Mouse (Mus musculus) CD4-positive helper T cell, adult 2 months (primary cell): ENCODE data around the gene Cldnd1.

Source experiments
- DNase-seq: peaks from one replicate; pipeline ENCODE4 v3.0.0-alpha.2; 2012; ENCODE audit warnings: low read depth, missing footprints, low spot score

The Cldnd1 gene

GRCm38 (mm10) chr16:58727477-58728131 lies at the start of gene Cldnd1:
TSS of gene Cldnd1 (plus strand) at chr16:58727910.
- DNase-seq = peak; percentile 97

DNA sequence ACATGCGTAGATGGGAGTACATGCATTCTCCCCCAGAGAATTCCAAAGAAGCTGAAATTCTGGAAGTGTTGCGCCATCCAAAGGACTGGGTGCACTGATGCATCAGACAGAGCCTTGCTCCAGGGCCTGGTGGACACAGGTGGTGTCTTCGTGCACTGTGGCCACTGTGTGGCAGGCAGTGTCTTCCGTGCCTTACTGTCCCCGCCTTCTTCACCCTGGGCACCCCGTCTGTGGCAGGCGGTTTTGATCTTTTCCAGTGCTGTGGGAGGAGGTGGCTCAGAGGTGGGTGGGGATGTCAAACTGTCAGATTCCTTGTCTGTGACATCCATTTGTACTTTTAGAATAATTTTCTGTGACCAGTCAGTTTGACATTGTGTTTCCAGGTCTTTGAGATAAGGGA lies 49.0 kb upstream of the Cldnd1 start:
- peak; percentile 55 for DNase-seq

DNA sequence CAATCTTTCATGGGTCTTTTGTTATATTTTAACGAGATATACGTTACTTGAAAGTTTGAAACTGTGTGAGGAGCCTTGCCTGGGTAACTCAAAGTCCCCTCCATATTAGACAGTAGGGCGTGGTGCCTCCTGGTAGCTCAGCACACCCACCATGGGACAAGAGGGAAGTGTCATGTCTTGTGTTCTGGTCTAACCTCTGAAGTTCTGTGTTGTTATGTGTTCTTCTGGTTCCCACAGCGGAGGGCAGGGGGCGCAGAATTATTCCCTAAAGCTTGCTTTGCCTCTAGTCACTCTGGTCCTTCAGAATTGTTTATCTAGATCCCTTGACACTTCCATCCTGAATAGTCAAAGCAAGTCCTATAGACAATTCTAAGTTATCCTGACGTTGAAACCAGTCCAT lies 45.7 kb upstream of the Cldnd1 start:
- no peak for DNase-seq

DNA sequence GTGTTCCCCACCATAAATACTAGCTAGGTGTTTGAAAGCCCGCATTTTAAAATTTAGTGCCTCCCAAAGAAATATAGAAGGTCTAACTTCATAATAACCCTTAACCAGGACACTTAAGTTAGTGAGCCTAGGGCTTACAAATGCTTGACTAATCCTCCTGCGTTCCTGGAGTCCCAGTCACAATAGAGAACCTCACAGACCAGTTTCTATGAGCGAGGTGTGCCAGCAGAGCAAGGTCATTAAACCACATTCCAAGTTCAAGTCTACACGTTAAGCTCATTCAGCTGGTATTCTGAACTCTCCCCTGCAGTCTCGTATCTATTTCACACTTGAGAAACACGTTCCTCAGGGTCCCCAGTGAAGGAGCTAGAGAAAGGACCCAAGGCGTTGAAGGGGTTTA lies 44.8 kb upstream of the Cldnd1 start:
- no peak for DNase-seq

DNA sequence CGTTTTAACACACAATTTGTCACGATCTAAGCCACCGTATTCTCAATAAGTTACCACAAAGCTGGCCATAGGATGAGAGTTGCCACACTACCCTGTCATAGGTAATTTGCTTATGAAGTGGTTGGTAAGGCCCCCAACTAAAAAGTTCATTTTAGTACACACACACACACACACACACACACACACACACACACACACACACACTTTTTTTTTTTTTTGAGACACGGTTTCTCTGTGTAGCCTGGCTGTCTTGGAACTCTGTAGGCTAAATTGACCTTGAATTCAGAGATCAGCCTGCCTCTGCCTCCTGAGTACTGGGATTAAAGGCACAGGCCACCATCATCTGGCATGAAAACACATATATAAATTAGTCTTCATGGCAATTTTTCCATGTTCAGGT lies 43.8 kb upstream of the Cldnd1 start:
- no peak for DNase-seq

DNA sequence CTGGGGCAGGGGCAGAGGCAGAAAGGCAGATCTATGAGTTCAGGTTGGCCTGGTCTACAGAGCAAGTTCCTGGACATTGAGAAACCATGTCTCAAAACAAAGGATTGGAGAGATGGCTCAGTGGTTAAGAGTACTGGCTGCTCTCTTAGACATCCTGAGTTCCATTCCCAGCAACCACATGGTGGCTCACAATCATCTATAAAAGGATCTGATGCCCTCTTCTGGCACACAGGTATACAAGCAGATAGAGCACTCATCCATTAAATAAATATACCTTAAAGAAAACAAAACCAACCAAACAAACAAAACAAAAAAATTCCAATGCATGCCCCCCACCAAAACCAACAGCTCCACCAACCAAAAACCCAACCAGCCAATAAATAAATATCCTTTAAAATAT lies 43.2 kb upstream of the Cldnd1 start:
- DNase-seq = peak; percentile 34

DNA sequence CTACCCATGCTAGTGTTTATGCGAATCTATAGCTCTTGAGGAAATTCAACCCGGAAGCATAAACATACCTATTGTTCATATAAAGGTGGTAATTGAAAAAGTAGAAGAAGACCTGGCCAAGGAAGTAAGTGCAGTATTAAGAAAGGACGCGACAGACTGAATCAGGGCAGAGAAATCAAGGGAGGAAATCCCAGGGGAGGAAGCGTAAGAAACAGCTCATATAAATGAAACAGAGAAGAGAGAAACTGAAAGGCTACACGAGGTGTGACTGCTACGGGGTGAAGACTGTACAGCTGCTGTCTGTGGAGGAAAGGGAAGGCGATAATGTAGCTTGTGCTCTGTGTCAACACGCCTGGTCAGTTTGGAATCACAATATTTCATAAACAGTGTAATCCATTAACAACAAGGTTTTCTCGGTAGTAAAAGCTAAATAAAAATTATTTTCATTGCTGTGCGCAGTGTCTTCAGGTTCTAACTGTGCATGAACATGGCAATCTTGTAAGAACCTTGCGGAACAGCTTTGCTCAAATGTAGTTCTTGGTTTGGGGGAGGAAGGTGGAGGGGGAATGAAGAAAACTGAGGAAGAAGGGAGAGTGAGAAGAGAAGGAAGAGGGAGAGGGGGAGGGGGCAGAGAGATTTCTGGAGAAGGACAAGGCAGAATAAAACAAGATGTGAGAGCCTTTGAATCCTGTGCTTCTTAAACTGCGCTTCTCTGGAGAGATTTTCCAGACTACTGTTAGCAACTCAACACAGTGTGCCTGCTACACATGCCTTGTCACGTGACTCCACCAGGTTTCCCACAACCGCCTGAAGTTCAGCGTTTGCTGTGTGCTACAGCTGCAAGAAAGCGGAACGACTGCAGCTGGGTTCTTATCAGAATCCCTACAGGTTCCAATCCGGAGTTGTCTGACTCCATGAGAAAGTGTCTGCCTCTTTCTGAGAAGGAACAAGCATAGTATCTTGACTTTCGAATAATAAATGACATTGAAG lies 41.9 kb upstream of the Cldnd1 start:
- DNase-seq = peak; percentile 53

DNA sequence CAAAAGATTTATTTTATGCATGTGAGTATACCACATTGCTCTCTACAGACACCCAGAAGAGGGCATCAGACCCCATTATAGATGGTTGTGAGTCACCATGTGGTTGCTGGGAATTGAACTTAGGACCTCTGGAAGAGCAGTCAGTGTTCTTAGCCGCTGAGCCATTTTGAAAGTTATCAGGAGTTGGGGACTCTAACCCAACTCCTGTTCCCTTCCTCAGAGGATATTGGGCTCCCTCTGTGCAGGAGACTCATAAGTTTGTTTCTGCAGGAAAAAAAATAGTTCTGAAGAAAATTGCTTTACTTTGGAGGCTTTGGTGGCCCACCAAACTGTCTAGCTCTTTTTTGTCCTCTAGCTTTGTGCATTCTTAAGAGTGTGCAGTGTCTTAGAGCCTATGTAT lies 39.2 kb upstream of the Cldnd1 start:
- no peak for DNase-seq

- DNase-seq = peak; percentile 22
These were observed 38.0 kb upstream of the Cldnd1 start for GRCm38 (mm10) chr16:58689555-58690169.

- DNase-seq = peak; percentile 68
These were observed 37.4 kb upstream of the Cldnd1 start for GRCm38 (mm10) chr16:58690322-58690732.

DNA sequence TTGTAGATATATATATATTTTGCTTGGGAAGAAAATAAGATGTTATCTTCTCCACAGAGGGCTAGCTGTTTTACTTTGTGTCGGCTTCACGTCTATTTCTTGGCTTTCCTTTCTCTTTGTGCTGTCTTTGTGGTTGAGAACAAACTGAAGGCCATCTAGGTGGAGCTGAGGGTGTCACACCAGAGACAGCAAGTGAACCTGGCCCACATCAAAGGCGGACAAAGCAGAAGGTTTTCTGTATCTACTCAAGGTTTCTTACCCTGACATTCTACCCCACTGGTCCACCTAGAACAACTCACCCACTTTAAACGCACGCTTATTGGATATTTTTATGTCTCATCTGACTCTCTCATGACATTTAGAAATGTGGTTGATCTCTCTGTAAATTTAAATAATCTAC lies 33.6 kb upstream of the Cldnd1 start:
- DNase-seq = peak; percentile 49

- peak; percentile 38 for DNase-seq
These were observed 30.9 kb upstream of the Cldnd1 start for GRCm38 (mm10) chr16:58696796-58697195.

- no peak for DNase-seq
These were observed 30.4 kb upstream of the Cldnd1 start for GRCm38 (mm10) chr16:58697261-58697660.

- no peak for DNase-seq
These were observed 27.5 kb upstream of the Cldnd1 start for GRCm38 (mm10) chr16:58700174-58700573.

DNA sequence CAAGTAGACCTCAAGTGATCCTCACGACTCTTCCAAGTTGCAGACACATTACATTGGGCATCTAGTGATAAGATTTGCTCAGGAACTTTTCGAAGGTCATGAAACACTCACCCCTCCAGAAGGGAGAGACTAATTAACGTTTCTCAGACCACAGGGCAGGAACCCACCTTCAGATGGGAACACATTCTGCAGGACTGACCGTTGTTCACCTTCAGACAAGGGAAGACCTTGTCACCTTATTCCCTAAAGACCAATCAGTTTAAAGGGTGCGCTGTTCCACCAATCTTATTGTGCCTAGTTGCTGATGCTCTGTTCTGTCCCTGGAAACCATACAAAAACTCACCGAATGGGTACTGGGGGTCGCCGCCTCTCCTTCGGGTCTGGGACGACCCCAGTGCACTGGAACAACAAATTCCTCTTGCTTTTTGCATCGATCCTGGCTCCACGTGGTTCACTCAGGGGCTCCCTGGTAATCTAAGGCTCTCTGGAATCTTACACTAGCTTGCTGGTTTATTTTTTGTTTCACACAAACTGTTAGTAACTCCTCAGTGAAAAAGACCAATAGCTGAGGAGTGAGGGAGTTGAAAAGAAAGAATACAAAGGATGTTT lies 26.8 kb upstream of the Cldnd1 start:
- DNase-seq = no peak

- DNase-seq = peak; percentile 80
These were observed 25.9 kb upstream of the Cldnd1 start for GRCm38 (mm10) chr16:58701779-58702178.

- DNase-seq = peak; percentile 37
These were observed 25.3 kb upstream of the Cldnd1 start for GRCm38 (mm10) chr16:58702329-58702932.

DNA sequence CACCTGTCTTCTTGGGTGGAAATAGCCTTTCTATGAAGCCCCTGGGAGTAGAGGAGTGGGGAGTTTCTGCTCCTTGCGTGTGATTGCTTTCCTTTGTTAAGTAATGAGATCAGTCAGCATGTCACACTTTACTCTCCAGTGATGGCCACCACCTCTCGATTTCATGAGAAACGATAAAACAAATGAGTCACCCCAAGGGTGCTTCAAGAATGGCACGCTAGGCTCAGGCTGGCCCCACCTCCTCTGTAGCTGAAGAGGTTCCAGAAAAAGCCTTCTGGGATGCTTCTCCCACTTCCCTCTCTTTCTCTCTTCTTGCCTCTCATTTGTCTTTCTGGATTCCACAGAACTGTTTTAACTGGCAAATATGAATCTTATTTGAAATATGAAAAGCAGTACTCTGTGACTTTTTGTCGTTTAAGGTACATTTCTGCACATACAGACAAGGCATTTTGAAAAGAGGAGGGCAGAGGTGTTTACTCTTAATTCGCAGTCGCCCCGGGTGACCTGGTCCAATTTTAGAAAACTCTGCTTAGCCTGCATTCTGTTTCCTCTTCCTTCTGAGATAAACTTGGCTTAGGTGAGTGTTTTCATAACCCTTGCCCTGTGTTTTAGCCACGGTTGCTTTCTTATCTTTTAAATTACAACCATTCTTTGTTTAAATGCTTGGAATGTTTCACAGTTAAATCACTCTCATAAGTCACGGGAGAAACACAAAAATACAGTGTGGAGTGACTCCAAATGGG lies 24.2 kb upstream of the Cldnd1 start:
- peak; percentile 42 for DNase-seq

GRCm38 (mm10) chr16:58704999-58705398 lies 22.7 kb upstream of the Cldnd1 start:
- no peak for DNase-seq

GRCm38 (mm10) chr16:58707276-58707905 lies 20.3 kb upstream of the Cldnd1 start:
- no peak for DNase-seq
